Mouse (Mus musculus) stomach, postnatal 0 days (tissue): ENCODE results near the gene Efcc1.

Experiments
- CTCF ChIP-seq: IDR thresholded peaks from 2 replicates; pipeline ENCODE4 v1.5.1; 2016; ENCODE audit warnings: antibody characterized with exemption, low read depth, mild to moderate bottlenecking, moderate library complexity
- EP300 ChIP-seq: optimal IDR thresholded peaks from 2 replicates; pipeline ENCODE3; 2016; ENCODE audit warnings: antibody characterized with exemption

DNA sequence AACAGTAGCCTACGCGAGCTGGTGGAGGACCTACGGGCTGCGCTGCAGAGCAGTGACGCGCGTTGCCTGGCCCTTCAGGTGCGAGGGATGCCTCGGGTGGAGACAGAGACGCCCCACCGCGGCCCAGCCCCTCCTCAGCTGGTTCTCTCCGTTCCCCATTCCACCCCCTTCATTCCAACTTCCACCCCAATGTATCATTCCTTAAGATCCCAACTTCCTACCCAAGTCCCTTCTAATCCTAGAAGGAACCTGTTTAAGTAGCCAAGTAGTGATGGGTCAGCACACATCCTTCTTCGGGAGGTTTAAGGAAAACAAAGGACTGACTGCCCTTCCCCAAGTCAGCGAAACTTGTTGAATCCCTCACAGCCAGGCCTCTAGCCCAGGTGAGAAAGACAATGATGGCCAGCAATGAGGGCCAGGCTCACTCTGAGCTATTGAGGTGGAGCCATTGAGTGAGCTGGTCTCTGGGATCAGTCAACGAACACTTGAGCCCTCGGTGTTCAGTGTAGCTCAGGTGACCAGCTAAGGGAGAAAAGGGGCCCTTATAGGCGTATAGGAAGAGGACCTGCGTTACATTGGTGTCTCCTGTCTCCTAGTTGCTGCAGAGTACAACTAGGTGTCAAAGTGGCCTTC is 910 bp downstream of the Efcc1 start:
- TF ChIP-seq CTCF (no peak), EP300 (no peak)
